In genomic region chr13:96697805-96698586, GRCm38 (mm10) we compare ENCODE assay signal across 10 mouse cellular contexts. TPM values are rescaled to one million over a fixed set of nuclear protein-coding genes. Genes with fewer than 3 reads are reported as not detected.
DNase-seq lines count a peak whose midpoint lies in the region; ATAC-seq and TF ChIP-seq lines count a peak whose summit lies in the region.
"Had no signal": no experiment of that assay in that cellular context is flagged by ENCODE, and none has a peak within 500 bp of the region (broad histone marks: within the 10 kb centered on the region; RNA-seq: fewer than 3 reads in every experiment).

No protein-coding gene starts in this region.

- WGBS in lung, adult 2 months, result 40% methylated on average over 8 of the region's 8 CpGs
- WGBS in forebrain, embryonic 12.5 days, result 80% methylated on average over 8 of the region's 8 CpGs

- TF ChIP-seq CTCF in lung, adult 2 months (IDR thresholded peaks at IDR 0.05; ENCODE audit: insufficient read depth, low read length), result no peak

- no peak overlapping the region for H3K9ac ChIP-seq in forebrain, embryonic 12.5 days
- H3K9ac ChIP-seq: limb, embryonic 12.5 days had no signal

- no peaks in the 10 kb centered on the region for H3K9me3 ChIP-seq in forebrain, embryonic 12.5 days
- H3K9me3 ChIP-seq: limb, embryonic 12.5 days had no signal

- H3K4me1 ChIP-seq in lung, adult 2 months (ENCODE audit: control insufficient read depth, insufficient read depth, low read length), result peaks cover 5% of the 10 kb centered on the region; the same call in 1 of the 2 replicates
- H3K4me1 ChIP-seq in forebrain, embryonic 12.5 days, result no peaks in the 10 kb centered on the region
- H3K4me1 ChIP-seq: limb, embryonic 12.5 days had no signal

- no peak for ATAC-seq in forebrain, embryonic 12.5 days (ENCODE audit: low FRiP score)
- ATAC-seq: Patski had no signal

- no peak overlapping the region for H3K4me3 ChIP-seq in lung, adult 2 months (replicated peaks; ENCODE audit: extremely low read depth, low read depth, low read length)
- no peak overlapping the region for H3K4me3 ChIP-seq in forebrain, embryonic 12.5 days (replicated peaks)
- H3K4me3 ChIP-seq: limb, embryonic 12.5 days had no signal

- H3K27me3 ChIP-seq in forebrain, embryonic 12.5 days, result no peaks in the 10 kb centered on the region
- H3K27me3 ChIP-seq: limb, embryonic 12.5 days had no signal

- no peak overlapping the region for H3K4me2 ChIP-seq in forebrain, embryonic 12.5 days
- H3K4me2 ChIP-seq: limb, embryonic 12.5 days had no signal

- no peaks in the 10 kb centered on the region for H3K36me3 ChIP-seq in forebrain, embryonic 12.5 days (replicated peaks)
- H3K36me3 ChIP-seq: limb, embryonic 12.5 days had no signal

- DNase-seq in kidney, adult 9 months, result peak; percentile 43
- no peak for DNase-seq in kidney, adult 11 months
- DNase-seq in heart, adult 9 months (ENCODE audit: low spot score in 2 of 2), result peak; percentile 29 to 65
- peak; percentile 13 for DNase-seq in lung, adult 2 months
- peak; percentile 3 to 10 for DNase-seq in thymus, adult 18-20 months
- DNase-seq in layer of hippocampus, adult 9-10 months (ENCODE audit: low spot score), result no peak
- DNase-seq in ovary, adult 18-20 months (ENCODE audit: low spot score), result no peak

- H3K27ac ChIP-seq in forebrain, embryonic 12.5 days, result no peak overlapping the region
- H3K27ac ChIP-seq: limb, embryonic 12.5 days had no signal

- no peak for TF ChIP-seq POLR2A in lung, adult 2 months (IDR thresholded peaks at IDR 0.05; ENCODE audit: borderline replicate concordance, extremely low read depth, low read depth, low read length)

RNA-seq across cellular contexts. Expression of gene Hmgcr, which starts 27.3 kb away (rescaled TPM):
- polyA plus RNA-seq in lung, adult 2 months (2012; rRNA removed), result 13.6 and 18.2 TPM in 2 replicates
- 187 and 205 TPM in 2 replicates for polyA plus RNA-seq in forebrain, embryonic 12.5 days (2016; fragmentation: Nextera tagmentation; extraction: Ambion mirVana)

RNA-seq across cellular contexts. Expression of gene Ankrd31, which starts 50.1 kb away (rescaled TPM):
- not detected in 2 replicates for polyA plus RNA-seq in lung, adult 2 months (2012; rRNA removed)
- polyA plus RNA-seq in forebrain, embryonic 12.5 days (2016; fragmentation: Nextera tagmentation; extraction: Ambion mirVana), result not detected in 2 replicates
- polyA plus RNA-seq: limb, embryonic 12.5 days; Patski had no signal

Comparison
In these comparisons a context has a peak if more than half of its experiments do, and no peak if none do; other contexts are left out.
1. DNase-seq: peak in kidney, adult 9 months (single experiment), heart, adult 9 months (2 of 2), lung, adult 2 months (single experiment) and thymus, adult 18-20 months (2 of 2); none in kidney, adult 11 months (single experiment), layer of hippocampus, adult 9-10 months (single experiment) and ovary, adult 18-20 months (single experiment).